In genomic region chr14:57887171-57887570, GRCm38 (mm10) we compare ENCODE assay signal across 9 mouse cellular contexts. TPM values are rescaled to one million over a fixed set of nuclear protein-coding genes. Genes with fewer than 3 reads are reported as not detected.
A peak's percentile ranks its signal among the peaks of the same experiment; 100 is the strongest.
DNase-seq lines count a peak whose midpoint lies in the region; ATAC-seq and TF ChIP-seq lines count a peak whose summit lies in the region.
"Had no signal": no experiment of that assay in that cellular context is flagged by ENCODE, and none has a peak within 500 bp of the region (broad histone marks: within the 10 kb centered on the region; RNA-seq: fewer than 3 reads in every experiment).

No protein-coding gene starts in this region.

- peak overlapping the region; percentile 25 for H3K4me2 ChIP-seq in stomach, embryonic 15.5 days

- ATAC-seq in stomach, embryonic 15.5 days (ENCODE audit: insufficient read depth, low FRiP score, low read depth) = no peak
- ATAC-seq: midbrain, embryonic 13.5 days had no signal

- no peak overlapping the region for H3K27ac ChIP-seq in stomach, embryonic 15.5 days
- H3K27ac ChIP-seq: midbrain, embryonic 13.5 days had no signal

- no peaks in the 10 kb centered on the region for H3K27me3 ChIP-seq in stomach, embryonic 15.5 days (replicated peaks)
- H3K27me3 ChIP-seq: midbrain, embryonic 13.5 days had no signal

- H3K9ac ChIP-seq in stomach, embryonic 15.5 days = no peak overlapping the region
- H3K9ac ChIP-seq: midbrain, embryonic 13.5 days had no signal

- H3K9me3 ChIP-seq in stomach, embryonic 15.5 days = no peaks in the 10 kb centered on the region
- H3K9me3 ChIP-seq: midbrain, embryonic 13.5 days had no signal

- no peak for TF ChIP-seq POLR2A in lung, adult 2 months (IDR thresholded peaks at IDR 0.05; ENCODE audit: borderline replicate concordance, extremely low read depth, low read depth, low read length)

- peak; percentile 30 to 31 for DNase-seq in lung, adult 18-20 months
- DNase-seq in lung, adult 2 months = no peak
- peak; percentile 41 for DNase-seq in heart, adult 8-10 months (ENCODE audit: low spot score)
- DNase-seq in kidney, postnatal 14 days = peak; percentile 45
- DNase-seq in yolk sac, embryonic 10.5 days (ENCODE audit: low spot score) = no peak
- DNase-seq in cerebellum, adult 11 months = no peak
- DNase-seq: right cerebral cortex, postnatal 4 days had no signal

- WGBS in lung, adult 2 months = 18% methylated on average over 8 of the region's 8 CpGs
- WGBS in stomach, embryonic 15.5 days = 58% methylated on average over 8 of the region's 8 CpGs

- H3K4me3 ChIP-seq in lung, adult 2 months (replicated peaks; ENCODE audit: extremely low read depth, low read depth, low read length) = no peak overlapping the region
- no peak overlapping the region for H3K4me3 ChIP-seq in stomach, embryonic 15.5 days (replicated peaks)
- H3K4me3 ChIP-seq: midbrain, embryonic 13.5 days had no signal

- peaks cover 16% of the 10 kb centered on the region for H3K4me1 ChIP-seq in lung, adult 2 months (ENCODE audit: control insufficient read depth, insufficient read depth, low read length)
- H3K4me1 ChIP-seq in stomach, embryonic 15.5 days = peaks cover 6% of the 10 kb centered on the region

- no peak for TF ChIP-seq CTCF in lung, adult 2 months (IDR thresholded peaks at IDR 0.05; ENCODE audit: insufficient read depth, low read length)

- no peaks in the 10 kb centered on the region for H3K36me3 ChIP-seq in stomach, embryonic 15.5 days

RNA-seq across cellular contexts. Expression of gene Zdhhc20, which starts 2.9 kb away (rescaled TPM):
- polyA plus RNA-seq in lung, adult 2 months (2012; rRNA removed) = 6.2 and 9.4 TPM in 2 replicates
- 1 to 10 TPM; 4.4 to 9.8 (median 7.4) TPM for total RNA-seq in heart, adult 8-10 months (2022)
- polyA plus RNA-seq in stomach, embryonic 15.5 days (2015; fragmentation: Nextera tagmentation; extraction: Ambion mirVana) = 58.9 and 71.9 TPM in 2 replicates

Comparison
In these comparisons a context has a peak if more than half of its experiments do, and no peak if none do; other contexts are left out.
1. DNase-seq: peak in lung, adult 18-20 months (2 of 2), heart, adult 8-10 months (single experiment) and kidney, postnatal 14 days (single experiment); none in lung, adult 2 months (single experiment), yolk sac, embryonic 10.5 days (single experiment) and cerebellum, adult 11 months (single experiment).